Mouse (Mus musculus): Measurements from ENCODE around the gene Gabrg3.

GRCm38 (mm10) chr7:57411163-57411562, 24.2 kb upstream of the Gabrg3 start:
- TF ChIP-seq CTCF (IDR thresholded peaks at IDR 0.05; ENCODE audit: low read depth, low read length), result no peak
- no peak for TF ChIP-seq POLR2A (IDR thresholded peaks at IDR 0.05; ENCODE audit: insufficient read depth, low read length)
